Mouse (Mus musculus): Measurements from ENCODE around the gene Armc8.

Armc8 gene

GRCm38 (mm10) chr9:99505875-99506274, 62.8 kb downstream of the Armc8 start:
- DNase-seq (ENCODE audit: low spot score in 2 of 2) = no peak

GRCm38 (mm10) chr9:99499336-99499735, 69.4 kb downstream of the Armc8 start:
- peak in 1 of 2 experiments; percentile 11 for DNase-seq (ENCODE audit: low spot score in 2 of 2)

DNA sequence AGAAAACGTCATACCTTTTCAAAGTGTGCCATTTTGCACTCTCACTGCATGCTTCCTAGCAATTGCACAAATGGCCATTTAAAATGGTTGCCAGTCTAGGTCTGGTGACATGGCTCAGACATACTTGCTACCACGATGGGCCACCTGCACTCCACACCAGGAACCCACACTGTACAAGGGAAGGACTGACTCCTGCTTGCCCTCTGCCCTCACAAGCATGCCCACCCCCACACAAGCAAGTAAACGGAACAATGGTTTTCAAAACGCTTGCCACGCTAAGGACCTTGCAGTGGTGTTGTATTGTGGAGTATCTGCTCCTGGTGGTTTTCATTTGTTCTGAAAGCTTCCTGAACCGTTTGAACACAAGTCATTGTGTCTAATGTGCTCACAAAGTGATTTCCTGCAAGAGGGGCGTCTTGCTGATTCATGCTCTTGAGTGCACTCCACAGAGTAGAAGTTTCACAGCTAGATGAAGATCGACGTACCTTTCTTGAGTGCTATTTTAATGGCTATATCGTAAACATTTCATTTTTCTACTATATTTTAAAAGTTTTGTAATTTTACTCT, 76.0 kb downstream of the Armc8 start:
- no peak for DNase-seq (ENCODE audit: low spot score in 2 of 2)

DNA sequence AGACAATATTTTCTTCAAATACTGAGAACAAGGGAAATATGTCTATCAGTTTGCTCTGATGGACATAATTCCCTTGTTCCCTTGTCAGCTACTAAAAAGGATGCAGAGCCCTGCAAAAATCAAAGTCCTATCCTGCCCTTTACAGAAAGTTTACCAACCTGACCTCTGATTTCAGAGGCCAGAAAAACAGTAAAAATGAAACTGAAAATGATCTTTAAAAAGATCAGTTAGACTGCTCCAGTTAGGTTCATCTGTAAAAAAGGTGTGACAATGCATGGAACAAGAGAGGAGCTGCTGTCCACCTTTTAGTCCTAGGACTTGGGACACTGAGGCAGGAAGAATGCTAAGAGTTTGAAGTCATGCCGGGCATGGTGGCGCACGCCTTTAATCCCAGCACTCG, 77.6 kb downstream of the Armc8 start:
- DNase-seq (ENCODE audit: low spot score in 2 of 2) = no peak

DNA sequence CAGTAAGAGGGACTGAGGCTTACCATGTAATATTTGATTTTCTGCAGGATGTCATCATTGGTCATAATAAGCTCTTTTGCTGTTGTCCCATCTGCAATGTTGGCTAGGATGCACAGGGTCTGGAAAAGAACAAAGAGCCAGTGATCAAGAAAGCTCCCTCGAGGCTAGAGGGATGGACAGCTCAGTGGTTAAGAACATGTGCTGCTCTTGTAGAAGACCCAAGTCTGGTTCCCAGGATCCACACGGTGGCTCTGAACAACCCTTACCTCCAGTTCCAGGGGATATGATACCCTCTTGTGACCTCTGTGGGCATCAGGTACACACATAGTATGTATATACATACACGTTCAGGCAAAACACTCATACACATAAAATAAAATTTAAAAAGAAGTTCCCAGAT, 80.9 kb downstream of the Armc8 start:
- DNase-seq (ENCODE audit: low spot score in 2 of 2) = no peak

GRCm38 (mm10) chr9:99487126-99487695, 81.5 kb downstream of the Armc8 start:
- no peak for DNase-seq (ENCODE audit: low spot score in 2 of 2)

DNA sequence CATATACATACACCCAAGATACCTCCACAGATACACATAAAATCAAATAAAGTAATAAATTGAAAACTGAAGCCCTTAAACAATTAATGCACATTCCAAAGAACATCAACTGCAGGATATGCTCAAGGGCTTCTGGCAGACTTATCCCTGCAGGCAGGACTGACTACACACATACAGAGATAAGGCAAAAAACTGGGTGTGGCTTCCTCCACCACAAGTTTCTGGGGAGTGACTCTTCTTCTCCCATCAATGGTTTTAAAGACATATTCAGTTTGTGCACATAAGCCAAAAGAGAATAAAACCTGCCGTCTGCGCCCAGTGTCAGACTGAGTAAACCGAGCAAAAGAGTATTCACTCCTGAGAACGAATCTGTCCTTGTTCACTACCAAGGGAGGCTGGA, 83.6 kb downstream of the Armc8 start:
- peak in 1 of 2 experiments; percentile 25 for DNase-seq (ENCODE audit: low spot score in 2 of 2)

GRCm38 (mm10) chr9:99484632-99485031, 84.1 kb downstream of the Armc8 start:
- DNase-seq (ENCODE audit: low spot score in 2 of 2) = no peak

GRCm38 (mm10) chr9:99483191-99483590, 85.5 kb downstream of the Armc8 start:
- no peak for DNase-seq (ENCODE audit: low spot score in 2 of 2)

GRCm38 (mm10) chr9:99480764-99481163, 87.9 kb downstream of the Armc8 start:
- DNase-seq (ENCODE audit: low spot score in 2 of 2) = no peak

GRCm38 (mm10) chr9:99479181-99479711, 89.5 kb downstream of the Armc8 start:
- peak in 1 of 2 experiments; percentile 27 for DNase-seq (ENCODE audit: low spot score in 2 of 2)

GRCm38 (mm10) chr9:99471334-99471733, 97.4 kb downstream of the Armc8 start:
- no peak for DNase-seq (ENCODE audit: low spot score in 2 of 2)

GRCm38 (mm10) chr9:99470347-99471092, 98.2 kb downstream of the Armc8 start:
- DNase-seq (ENCODE audit: low spot score in 2 of 2) = no peak

GRCm38 (mm10) chr9:99469681-99470273, 98.9 kb downstream of the Armc8 start:
- no peak for DNase-seq (ENCODE audit: low spot score in 2 of 2)

DNA sequence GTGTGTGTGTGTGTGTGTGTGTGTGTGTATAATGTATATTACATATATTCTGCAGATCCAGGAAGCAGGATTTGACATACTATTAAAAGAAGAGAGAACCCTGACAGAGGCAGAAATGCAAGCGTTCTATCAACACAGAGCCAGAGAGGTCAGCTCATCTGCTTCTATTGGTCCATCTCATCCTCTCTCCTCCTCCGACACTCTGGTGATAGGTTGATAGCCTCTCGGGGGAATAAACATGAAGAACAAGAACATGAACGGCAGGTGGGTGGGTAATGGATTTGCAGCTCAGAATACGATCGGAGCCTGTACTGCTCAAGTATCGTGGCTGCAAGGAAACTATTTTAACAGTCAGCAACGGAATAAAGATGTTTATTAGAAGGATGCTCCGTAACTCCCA, 100.1 kb downstream of the Armc8 start:
- no peak for DNase-seq (ENCODE audit: low spot score in 2 of 2)

DNA sequence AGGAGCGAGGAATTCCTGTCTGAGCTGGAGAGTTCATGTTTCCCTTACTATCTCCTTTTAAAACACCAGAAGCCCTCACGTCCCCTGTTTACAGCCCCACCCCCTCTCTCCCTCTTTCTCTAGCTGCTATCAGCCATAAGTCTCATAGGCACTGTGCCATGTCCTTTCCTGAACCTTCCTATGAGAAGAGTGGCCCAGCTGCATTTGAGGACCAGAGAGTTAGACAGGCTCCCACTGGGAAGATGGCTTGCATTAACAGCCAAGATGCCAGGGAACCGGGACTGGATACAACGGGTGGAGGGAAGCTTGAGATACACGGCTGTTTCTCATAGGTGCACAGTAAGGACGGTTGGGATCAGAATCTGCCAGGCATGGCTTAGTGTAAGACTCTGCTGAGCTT, 103.8 kb downstream of the Armc8 start:
- DNase-seq (ENCODE audit: low spot score in 2 of 2) = no peak

DNA sequence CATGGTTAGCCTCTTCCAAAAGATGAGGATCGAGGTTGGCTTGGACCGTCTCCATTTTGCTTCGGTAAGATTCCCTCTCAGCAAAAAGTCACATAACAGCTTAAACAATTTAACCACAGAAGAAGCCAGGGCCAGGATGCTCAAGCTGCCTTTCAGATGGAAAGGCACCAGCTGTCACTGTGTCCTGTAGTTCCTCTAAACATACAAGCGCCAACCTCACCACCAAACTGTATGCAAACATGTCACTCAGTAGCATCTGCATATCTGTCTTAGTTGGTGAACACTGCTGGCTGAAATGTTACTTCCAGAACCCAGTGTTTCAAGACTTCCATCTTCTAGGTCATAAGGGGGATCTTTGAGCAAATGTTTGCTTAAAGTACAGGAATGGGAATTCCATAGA, 109.0 kb downstream of the Armc8 start:
- no peak for DNase-seq (ENCODE audit: low spot score in 2 of 2)

- DNase-seq (ENCODE audit: low spot score in 2 of 2) = peak; percentile 24 to 29
Observed at GRCm38 (mm10) chr9:99458529-99459208, 110.0 kb downstream of the Armc8 start.

DNA sequence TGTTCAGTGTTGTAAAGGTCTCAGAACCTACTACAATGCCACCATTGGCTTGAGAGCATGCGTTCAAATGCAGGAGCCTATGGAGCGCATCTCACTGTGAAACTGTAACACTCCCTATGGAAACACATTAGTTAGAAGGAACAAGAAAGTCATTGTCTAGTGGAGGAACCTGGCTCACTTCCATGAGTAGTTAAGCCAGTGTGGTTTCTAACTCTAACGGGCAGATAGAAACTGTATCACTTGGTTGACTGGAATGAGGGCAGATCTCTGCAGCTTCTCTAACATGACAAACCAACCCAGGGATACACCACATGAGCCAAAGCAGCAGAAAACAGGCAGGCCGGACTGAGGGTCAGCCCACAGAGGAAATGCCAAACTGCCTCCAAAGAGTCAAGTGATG, 114.5 kb downstream of the Armc8 start:
- DNase-seq (ENCODE audit: low spot score in 2 of 2) = no peak

- no peak for DNase-seq (ENCODE audit: low spot score in 2 of 2)
Observed at GRCm38 (mm10) chr9:99451161-99451560, 117.5 kb downstream of the Armc8 start, which contains the start of gene Nme9. TSS of gene Nme9 (plus strand) at chr9:99451475.

DNA sequence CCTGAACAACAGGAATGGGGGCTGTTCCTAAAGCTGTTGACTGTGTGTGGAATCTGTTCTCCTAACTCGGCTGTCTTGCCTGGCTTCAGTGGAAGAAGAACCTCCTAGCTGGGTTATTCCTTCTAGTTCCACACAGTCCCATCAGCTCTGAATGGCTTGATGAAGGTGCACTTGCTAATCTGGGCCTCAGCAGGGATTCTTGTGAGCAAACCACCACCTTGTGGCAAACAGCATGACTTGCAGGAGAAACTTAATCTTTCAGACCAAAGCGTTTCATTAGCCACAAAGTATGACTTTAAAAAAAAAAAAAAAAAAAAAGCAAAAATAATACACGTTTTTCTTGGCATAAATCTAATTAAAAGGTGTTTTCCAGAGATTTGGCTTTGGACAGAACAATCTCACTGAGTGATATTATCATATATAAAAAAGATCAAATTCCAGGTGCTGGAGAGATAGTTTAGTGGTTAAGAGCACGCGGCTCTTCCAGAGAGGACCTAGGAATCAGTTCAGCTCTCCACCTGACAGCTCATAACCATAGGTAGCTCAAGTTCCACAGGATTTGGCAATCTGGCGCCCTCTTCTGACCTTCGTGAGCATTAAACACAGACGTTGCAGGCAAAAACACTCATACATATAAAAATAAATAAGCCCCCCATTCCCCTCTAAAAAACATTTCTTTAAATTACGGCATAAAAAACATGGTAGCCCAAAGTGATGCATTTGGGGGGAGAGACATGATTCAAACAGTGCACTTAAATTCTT, 118.6 kb downstream of the Armc8 start:
- DNase-seq (ENCODE audit: low spot score in 2 of 2) = peak in 1 of 2 experiments; percentile 4

Measured in spleen, postnatal 36 days (tissue).